Mouse (Mus musculus): Measurements from ENCODE around the gene Gm12117. TPM values are rescaled to one million over a fixed set of nuclear protein-coding genes. Genes with fewer than 3 reads are reported as not detected.

The Gm12117 gene
- not detected in 2 replicates for polyA plus RNA-seq (2015; fragmentation: Nextera tagmentation; extraction: Ambion mirVana)

DNA sequence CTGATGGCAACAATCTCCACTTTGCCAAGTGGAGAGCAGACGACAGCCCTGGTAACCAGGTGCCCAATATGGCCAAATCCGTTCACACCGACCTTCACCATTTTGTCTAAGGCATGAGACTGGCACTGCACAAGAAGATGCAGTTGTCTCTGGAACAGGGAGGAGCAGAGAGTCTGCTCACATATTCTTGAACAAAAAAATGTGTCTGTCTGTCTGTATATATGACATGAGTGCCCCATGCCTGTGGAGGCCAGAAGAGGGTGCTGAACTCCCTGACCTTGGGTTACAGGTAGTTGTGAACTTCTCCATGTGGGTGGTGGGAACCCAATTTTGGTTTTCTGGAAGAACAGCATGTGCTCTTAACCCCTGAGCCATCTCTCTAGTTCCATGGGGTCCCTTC is at the start of gene Gm12117:
Gene Gm12117 (minus strand): TSS at position 101 of the 400 bp plus-strand sequence.
- Histone ChIP-seq H3K27me3 (replicated peaks) (no peaks in the 10 kb centered on the region), H3K4me2 (replicated peaks) (no peak within 1 kb of the TSS), H3K9me3 (no peaks in the 10 kb centered on the region), H3K36me3 (no peaks in the 10 kb centered on the region), H3K4me3 (replicated peaks) (no peak within 1 kb of the TSS), H3K4me1 (replicated peaks) (no peaks in the 10 kb centered on the region), H3K9ac (no peak within 1 kb of the TSS), H3K27ac (no peak within 1 kb of the TSS)
- ATAC-seq: no peak
- 93% methylated on average over 3 of the region's 3 CpGs for WGBS

GRCm38 (mm10) chr11:33319006-33319611 is 42.6 kb upstream of the Gm12117 start:
- Histone ChIP-seq H3K4me1 (replicated peaks) (no peaks in the 10 kb centered on the region), H3K27ac (no peak overlapping the region), H3K4me2 (replicated peaks) (no peak overlapping the region), H3K9ac (no peak overlapping the region), H3K36me3 (no peaks in the 10 kb centered on the region), H3K4me3 (replicated peaks) (no peak overlapping the region), H3K27me3 (replicated peaks) (no peaks in the 10 kb centered on the region), H3K9me3 (no peaks in the 10 kb centered on the region)
- WGBS: 77% methylated on average over 7 of the region's 7 CpGs
- no peak for ATAC-seq

- 38% methylated on average over 4 of the region's 4 CpGs for whole genome bisulfite sequencing
- Histone ChIP-seq H3K4me1 (replicated peaks) (no peaks in the 10 kb centered on the region), H3K36me3 (no peaks in the 10 kb centered on the region), H3K9ac (no peak overlapping the region), H3K4me3 (replicated peaks) (no peak overlapping the region), H3K9me3 (no peaks in the 10 kb centered on the region), H3K4me2 (replicated peaks) (no peak overlapping the region), H3K27me3 (replicated peaks) (no peaks in the 10 kb centered on the region), H3K27ac (no peak overlapping the region)
- no peak for ATAC-seq
Observed at GRCm38 (mm10) chr11:33309566-33309965, 33.0 kb upstream of the Gm12117 start.

GRCm38 (mm10) chr11:33300859-33301258 is 24.3 kb upstream of the Gm12117 start:
- Histone ChIP-seq H3K4me3 (replicated peaks) (no peak overlapping the region), H3K9me3 (no peaks in the 10 kb centered on the region), H3K9ac (no peak overlapping the region), H3K36me3 (no peaks in the 10 kb centered on the region), H3K27ac (no peak overlapping the region), H3K27me3 (replicated peaks) (no peaks in the 10 kb centered on the region), H3K4me2 (replicated peaks) (no peak overlapping the region), H3K4me1 (replicated peaks) (no peaks in the 10 kb centered on the region)
- no peak for ATAC-seq
- 65% methylated on average over 8 of the region's 8 CpGs for WGBS

DNA sequence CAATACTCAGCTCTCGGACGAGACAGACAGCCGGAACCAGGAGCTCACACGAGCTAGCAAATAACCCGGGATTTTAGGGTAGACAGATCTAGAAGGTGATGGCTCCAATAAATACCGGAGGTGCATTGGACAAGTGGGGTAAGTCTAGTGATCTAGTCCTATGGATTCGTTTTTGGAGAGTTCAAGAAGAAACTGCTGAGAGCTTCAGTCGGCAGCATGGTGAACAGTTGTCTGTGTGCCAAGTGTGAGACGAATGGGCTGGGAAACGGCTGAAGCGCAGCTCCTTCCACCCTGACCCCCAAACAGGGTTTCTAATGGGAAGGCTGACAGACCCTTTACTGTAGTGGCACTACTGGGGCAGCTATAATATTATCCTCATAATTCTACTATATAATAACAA is 22.8 kb upstream of the Gm12117 start:
- Histone ChIP-seq H3K27ac (no peak overlapping the region), H3K4me3 (replicated peaks) (no peak overlapping the region), H3K36me3 (no peaks in the 10 kb centered on the region), H3K9me3 (no peaks in the 10 kb centered on the region), H3K9ac (no peak overlapping the region), H3K4me1 (replicated peaks) (no peaks in the 10 kb centered on the region), H3K27me3 (replicated peaks) (no peaks in the 10 kb centered on the region), H3K4me2 (replicated peaks) (no peak overlapping the region)
- 65% methylated on average over 11 of the region's 11 CpGs for WGBS
- no peak for ATAC-seq

DNA sequence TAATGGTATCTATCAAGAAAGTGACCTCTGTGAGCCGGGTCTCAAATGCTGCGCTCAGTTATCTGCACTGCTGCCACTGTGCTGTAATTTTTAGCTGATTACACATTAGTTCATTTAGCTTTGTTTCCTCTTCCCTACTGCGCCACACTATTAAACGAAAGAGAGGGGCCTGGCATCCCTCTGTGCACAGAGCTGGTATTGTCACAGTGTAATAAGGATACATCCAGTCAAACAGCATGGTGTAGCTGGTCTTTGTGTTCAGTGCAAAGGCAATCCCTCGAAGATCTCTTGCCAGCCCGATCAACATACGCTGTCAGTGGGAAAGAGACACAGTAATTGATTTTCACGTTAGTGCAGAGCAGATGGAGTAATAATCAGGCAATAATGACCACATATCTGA is 20.6 kb upstream of the Gm12117 start:
- Histone ChIP-seq H3K4me3 (replicated peaks) (no peak overlapping the region), H3K4me2 (replicated peaks) (no peak overlapping the region), H3K9me3 (no peaks in the 10 kb centered on the region), H3K27me3 (replicated peaks) (no peaks in the 10 kb centered on the region), H3K9ac (no peak overlapping the region), H3K4me1 (replicated peaks) (no peaks in the 10 kb centered on the region), H3K27ac (no peak overlapping the region), H3K36me3 (no peaks in the 10 kb centered on the region)
- no peak for ATAC-seq
- WGBS: 68% methylated on average over 8 of the region's 8 CpGs

DNA sequence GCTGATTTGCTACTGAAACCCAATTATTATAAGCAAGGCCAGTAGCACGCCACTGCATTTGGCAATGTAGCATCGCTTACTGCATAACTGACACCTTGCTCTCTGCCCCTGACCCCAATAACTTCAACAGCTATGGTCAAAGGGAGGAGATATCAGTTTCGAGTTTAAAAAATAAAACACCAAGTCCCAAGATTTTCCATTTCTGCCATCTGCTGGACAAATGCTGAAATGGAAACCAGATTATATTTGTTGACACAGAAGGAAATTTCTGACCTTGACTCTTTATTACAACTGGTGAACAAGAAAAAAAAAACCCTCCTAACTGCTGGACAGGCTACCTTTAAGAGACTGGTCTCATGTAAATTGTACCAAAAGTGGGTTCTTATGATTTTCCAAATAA is 18.9 kb upstream of the Gm12117 start:
- Histone ChIP-seq H3K9ac (no peak overlapping the region), H3K4me3 (replicated peaks) (no peak overlapping the region), H3K9me3 (no peaks in the 10 kb centered on the region), H3K4me1 (replicated peaks) (no peaks in the 10 kb centered on the region), H3K27ac (no peak overlapping the region), H3K36me3 (no peaks in the 10 kb centered on the region), H3K4me2 (replicated peaks) (no peak overlapping the region), H3K27me3 (replicated peaks) (no peaks in the 10 kb centered on the region)
- WGBS: 36% methylated on average over 3 of the region's 3 CpGs
- ATAC-seq: no peak

DNA sequence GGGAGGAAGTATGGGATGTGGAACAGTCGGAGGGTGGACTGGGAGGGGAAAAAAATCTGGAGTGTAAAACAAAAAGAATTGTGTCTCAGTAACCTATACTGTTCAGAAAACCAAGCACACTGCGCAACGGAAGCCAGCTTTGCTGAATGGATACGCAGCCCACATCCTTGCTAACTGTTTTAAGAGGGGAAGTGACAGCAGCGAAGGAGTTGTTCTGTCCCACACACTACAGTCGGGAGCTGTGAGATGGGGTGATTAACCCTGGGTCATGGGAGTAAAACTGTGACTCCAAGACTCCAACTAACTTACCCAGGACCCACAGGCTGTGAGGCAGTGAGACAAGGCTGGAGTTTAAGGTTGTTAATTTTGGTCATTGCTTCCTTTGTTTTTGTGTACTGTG is 17.5 kb upstream of the Gm12117 start:
- ATAC-seq: no peak
- Histone ChIP-seq H3K4me2 (replicated peaks) (no peak overlapping the region), H3K36me3 (no peaks in the 10 kb centered on the region), H3K4me1 (replicated peaks) (no peaks in the 10 kb centered on the region), H3K27ac (no peak overlapping the region), H3K9ac (no peak overlapping the region), H3K27me3 (replicated peaks) (no peaks in the 10 kb centered on the region), H3K4me3 (replicated peaks) (no peak overlapping the region), H3K9me3 (no peaks in the 10 kb centered on the region)
- WGBS: 49% methylated on average over 6 of the region's 6 CpGs

DNA sequence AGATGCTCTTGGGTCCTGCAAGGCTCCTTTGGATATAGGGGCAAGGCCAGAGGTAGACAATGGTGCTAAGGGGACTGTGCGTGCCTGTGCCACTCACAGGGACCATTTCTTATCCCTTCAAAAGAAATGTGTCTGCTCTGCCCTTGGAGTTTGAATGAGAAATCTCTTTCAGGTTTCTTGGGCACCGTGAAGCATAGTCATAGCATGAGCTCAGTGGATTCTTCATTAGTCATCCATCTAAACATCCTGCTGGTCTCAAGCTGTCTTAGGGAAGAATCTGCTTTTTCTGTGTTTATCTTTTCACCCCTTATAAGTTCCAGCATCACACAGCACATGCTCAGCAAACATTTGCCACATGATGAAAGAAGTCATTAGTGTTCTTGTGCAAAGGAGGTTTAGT is 2.0 kb upstream of the Gm12117 start:
- no peaks in the 10 kb centered on the region for H3K27me3 ChIP-seq (replicated peaks)
- H3K4me3 ChIP-seq (replicated peaks): no peak overlapping the region
- no peaks in the 10 kb centered on the region for H3K9me3 ChIP-seq
- H3K4me2 ChIP-seq (replicated peaks): no peak overlapping the region
- H3K4me1 ChIP-seq (replicated peaks): no peaks in the 10 kb centered on the region
- ATAC-seq: no peak
- no peak overlapping the region for H3K9ac ChIP-seq
- no peaks in the 10 kb centered on the region for H3K36me3 ChIP-seq
- no peak overlapping the region for H3K27ac ChIP-seq
- WGBS: 67% methylated on average over 2 of the region's 2 CpGs

- WGBS: 53% methylated on average over 3 of the region's 3 CpGs
- no peaks in the 10 kb centered on the region for H3K36me3 ChIP-seq
- H3K9ac ChIP-seq: no peak overlapping the region
- H3K4me2 ChIP-seq (replicated peaks): no peak overlapping the region
- no peak overlapping the region for H3K27ac ChIP-seq
- no peaks in the 10 kb centered on the region for H3K27me3 ChIP-seq (replicated peaks)
- no peak overlapping the region for H3K4me3 ChIP-seq (replicated peaks)
- H3K9me3 ChIP-seq: no peaks in the 10 kb centered on the region
- no peak for ATAC-seq
- H3K4me1 ChIP-seq (replicated peaks): no peaks in the 10 kb centered on the region
Observed at GRCm38 (mm10) chr11:33274816-33275215, 1.7 kb downstream of the Gm12117 start.

GRCm38 (mm10) chr11:33274294-33274693 is 2.2 kb downstream of the Gm12117 start:
- Histone ChIP-seq H3K4me3 (replicated peaks) (no peak overlapping the region), H3K9me3 (no peaks in the 10 kb centered on the region), H3K27ac (no peak overlapping the region), H3K4me1 (replicated peaks) (no peaks in the 10 kb centered on the region), H3K4me2 (replicated peaks) (no peak overlapping the region), H3K36me3 (no peaks in the 10 kb centered on the region), H3K27me3 (replicated peaks) (no peaks in the 10 kb centered on the region), H3K9ac (no peak overlapping the region)
- 86% methylated on average over 1 of the region's 1 CpGs for WGBS
- no peak for ATAC-seq

DNA sequence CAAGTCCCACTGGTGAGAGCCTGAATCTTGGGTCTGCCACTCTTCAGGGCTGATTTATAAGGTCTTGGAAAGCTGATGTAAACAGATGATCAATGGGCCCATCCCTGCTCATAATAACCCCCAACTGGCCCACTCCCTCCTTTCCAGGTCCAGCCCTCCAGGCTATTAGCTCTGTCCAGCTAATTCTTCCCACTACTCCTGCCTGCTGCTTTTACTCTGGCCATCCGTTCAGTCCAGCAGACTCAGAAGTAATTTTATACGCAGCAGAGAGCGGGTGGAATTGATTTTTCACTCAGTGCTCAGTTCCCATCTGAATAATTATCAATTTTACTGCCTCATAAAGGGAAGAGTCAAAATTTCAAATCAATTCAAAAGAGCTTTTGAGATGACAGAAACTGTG is 36.2 kb downstream of the Gm12117 start:
- ATAC-seq: no peak
- Histone ChIP-seq H3K9me3 (no peaks in the 10 kb centered on the region), H3K36me3 (no peaks in the 10 kb centered on the region), H3K4me1 (replicated peaks) (no peaks in the 10 kb centered on the region), H3K9ac (no peak overlapping the region), H3K4me3 (replicated peaks) (no peak overlapping the region), H3K27me3 (replicated peaks) (no peaks in the 10 kb centered on the region), H3K27ac (no peak overlapping the region), H3K4me2 (replicated peaks) (no peak overlapping the region)
- WGBS: 74% methylated on average over 3 of the region's 3 CpGs

DNA sequence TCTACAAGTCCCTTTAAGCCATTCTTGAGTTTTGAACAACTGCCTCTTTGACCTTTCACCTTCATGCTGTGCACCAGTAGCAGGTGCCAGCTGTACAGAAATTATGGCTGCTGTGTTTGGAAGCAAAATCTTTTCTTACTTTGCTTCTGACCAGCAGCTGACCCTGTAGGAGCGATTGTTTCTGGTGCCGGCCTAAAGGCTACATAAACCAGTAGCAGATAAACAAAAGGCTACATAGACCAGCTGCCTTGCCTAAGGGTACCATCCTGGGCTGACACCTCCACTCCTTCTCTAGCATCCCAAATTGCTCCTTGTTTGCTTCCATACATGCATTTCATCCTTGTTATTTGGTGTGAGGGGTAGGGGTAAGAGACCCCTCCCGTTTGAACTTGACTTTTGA is 42.4 kb downstream of the Gm12117 start:
- ATAC-seq: no peak
- Histone ChIP-seq H3K4me3 (replicated peaks) (no peak overlapping the region), H3K27me3 (replicated peaks) (no peaks in the 10 kb centered on the region), H3K36me3 (no peaks in the 10 kb centered on the region), H3K9me3 (no peaks in the 10 kb centered on the region), H3K9ac (no peak overlapping the region), H3K4me1 (replicated peaks) (no peaks in the 10 kb centered on the region), H3K27ac (no peak overlapping the region), H3K4me2 (replicated peaks) (no peak overlapping the region)
- 51% methylated on average over 3 of the region's 3 CpGs for WGBS

Data from intestine, embryonic 15.5 days (tissue).